Mouse (Mus musculus) C2C12 (cell line): ENCODE measurements around the gene Gm20388.

Experiments
- CEBPB ChIP-seq: IDR thresholded peaks from one replicate; pipeline ENCODE4 v1.6.1; 2011; ENCODE audit warnings: low read depth, mild to moderate bottlenecking, control low read depth, moderate library complexity
- CTCF ChIP-seq: IDR thresholded peaks from one replicate; pipeline ENCODE4 v1.5.1; 2011; ENCODE audit not compliant: control insufficient read depth, insufficient read depth, insufficient read length
- MAX ChIP-seq: IDR thresholded peaks from one replicate; pipeline ENCODE4 v1.6.1; 2011; ENCODE audit warnings: mild to moderate bottlenecking, control low read depth
- MYOD1 ChIP-seq: IDR thresholded peaks from one replicate; pipeline ENCODE4 v1.6.1; 2011; ENCODE audit warnings: low read depth; ENCODE audit not compliant: control insufficient read depth, insufficient read length
- USF1 ChIP-seq: IDR thresholded peaks from one replicate; pipeline ENCODE4 v1.6.1; 2011; ENCODE audit warnings: low read depth, mild to moderate bottlenecking, control low read depth, moderate library complexity

DNA sequence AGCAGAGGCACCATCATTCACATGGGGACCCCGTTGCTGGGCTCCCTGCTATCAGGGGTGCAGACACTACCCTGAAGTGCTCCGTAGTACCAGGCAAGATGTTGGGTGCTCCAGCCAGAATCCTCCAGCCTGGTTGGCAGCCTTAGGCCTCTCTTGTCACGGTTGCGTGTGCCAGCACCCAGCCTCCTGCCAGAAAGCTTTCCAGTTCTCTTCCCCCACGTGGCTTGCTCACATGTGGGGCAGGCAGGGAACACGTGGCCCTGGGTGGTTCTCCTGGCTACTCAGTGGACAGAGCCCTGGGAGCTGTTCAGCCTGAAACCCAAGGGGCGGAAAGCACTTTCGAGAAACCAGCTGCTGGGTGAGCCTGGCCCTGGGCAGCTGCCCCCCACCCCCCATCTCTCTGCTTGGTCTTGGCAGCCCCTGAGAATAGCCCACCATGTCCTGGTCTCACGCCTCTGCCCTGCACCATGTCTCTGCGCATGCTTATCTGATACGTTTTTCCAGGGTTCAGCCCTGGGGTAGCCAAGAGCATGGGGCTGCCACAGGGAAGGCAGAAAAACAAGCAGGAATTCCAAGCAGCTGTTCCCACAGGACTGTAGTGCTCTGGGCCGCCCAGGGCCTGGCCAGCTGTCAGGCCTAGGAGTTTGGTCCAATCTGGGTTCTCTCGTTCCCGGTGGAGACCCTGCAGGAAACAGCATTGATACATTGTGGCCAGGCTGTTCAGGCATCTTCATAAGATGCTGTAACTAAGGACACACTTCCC, 135.8 kb downstream of the Gm20388 start:
- no peak for TF ChIP-seq CTCF
- no peak for TF ChIP-seq CEBPB
- TF ChIP-seq MYOD1, result no peak
- no peak for TF ChIP-seq USF1
- TF ChIP-seq MAX, result no peak
